ENCODE assay signal across 8 mouse cellular contexts in the genomic region with DNA sequence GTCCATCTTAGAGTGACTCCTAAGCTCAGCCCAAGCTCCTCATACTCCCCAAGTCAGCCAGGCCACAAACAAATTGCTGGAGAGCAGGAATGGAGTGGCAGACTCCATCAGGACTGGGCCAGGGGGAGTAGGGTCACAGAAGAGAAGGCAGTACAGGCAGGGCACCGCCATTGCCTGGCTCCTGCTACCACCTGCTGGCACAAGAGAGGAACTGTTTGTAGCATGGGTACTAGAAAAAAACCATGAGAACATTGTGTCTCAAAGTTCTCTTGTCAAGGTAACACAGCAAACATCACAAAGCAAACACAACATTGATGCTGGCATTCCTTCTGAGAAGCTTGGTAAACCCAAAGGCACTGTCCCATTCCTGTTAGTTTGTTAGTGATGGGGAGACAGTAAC. TPM values are rescaled to one million over a fixed set of nuclear protein-coding genes. Genes with fewer than 3 reads are reported as not detected.
DNase-seq lines count a peak whose midpoint lies in the region; ATAC-seq and TF ChIP-seq lines count a peak whose summit lies in the region.

No protein-coding gene starts in this region.

- H3K9ac ChIP-seq in forebrain, embryonic 13.5 days, result no peak overlapping the region
- H3K9ac ChIP-seq in kidney, embryonic 14.5 days (ENCODE audit: low read depth, low read length), result no peak overlapping the region

- TF ChIP-seq CTCF in bone marrow macrophage, adult 2 months (IDR thresholded peaks at IDR 0.05; ENCODE audit: low read depth, low read length), result peak; percentile 76

- no peak overlapping the region for H3K4me2 ChIP-seq in forebrain, embryonic 13.5 days
- H3K4me2 ChIP-seq in kidney, embryonic 14.5 days (replicated peaks; ENCODE audit: low read depth, low read length), result no peak overlapping the region

- H3K27ac ChIP-seq in bone marrow macrophage, adult 2 months (ENCODE audit: insufficient read depth, low read depth, low read length), result no peak overlapping the region
- H3K27ac ChIP-seq in forebrain, embryonic 13.5 days, result no peak overlapping the region
- H3K27ac ChIP-seq in kidney, embryonic 14.5 days (ENCODE audit: low read depth, low read length), result no peak overlapping the region

- H3K27me3 ChIP-seq in forebrain, embryonic 13.5 days, result no peaks in the 10 kb centered on the region
- H3K27me3 ChIP-seq in kidney, embryonic 14.5 days (ENCODE audit: control insufficient read depth, insufficient read depth, low read length), result no peaks in the 10 kb centered on the region

- no peaks in the 10 kb centered on the region for H3K9me3 ChIP-seq in forebrain, embryonic 13.5 days (replicated peaks)
- no peaks in the 10 kb centered on the region for H3K9me3 ChIP-seq in kidney, embryonic 14.5 days (ENCODE audit: control insufficient read depth, low read length)

- no peak overlapping the region for H3K4me3 ChIP-seq in bone marrow macrophage, adult 2 months (ENCODE audit: insufficient read depth, low read length)
- H3K4me3 ChIP-seq in forebrain, embryonic 13.5 days, result no peak overlapping the region
- H3K4me3 ChIP-seq in kidney, embryonic 14.5 days (ENCODE audit: low read length), result no peak overlapping the region

- peak; percentile 78; the same call in 1 of the 2 replicates for ATAC-seq in forebrain, embryonic 13.5 days
- peak; percentile 82 for ATAC-seq in kidney, embryonic 14.5 days (ENCODE audit: low FRiP score, low TSS enrichment)

- no peaks in the 10 kb centered on the region for H3K36me3 ChIP-seq in forebrain, embryonic 13.5 days (ENCODE audit: poor library complexity, severe bottlenecking)
- no peaks in the 10 kb centered on the region for H3K36me3 ChIP-seq in kidney, embryonic 14.5 days (ENCODE audit: control insufficient read depth, insufficient read depth, low read length)

- peaks cover 2% of the 10 kb centered on the region for H3K4me1 ChIP-seq in bone marrow macrophage, adult 2 months (ENCODE audit: control insufficient read depth, insufficient read depth, low read length)
- H3K4me1 ChIP-seq in forebrain, embryonic 13.5 days, result no peaks in the 10 kb centered on the region
- no peaks in the 10 kb centered on the region for H3K4me1 ChIP-seq in kidney, embryonic 14.5 days (ENCODE audit: control insufficient read depth, insufficient read depth, low read length)

- TF ChIP-seq POLR2A in bone marrow macrophage, adult 2 months (IDR thresholded peaks at IDR 0.05; ENCODE audit: borderline replicate concordance, low read depth, low read length), result no peak

- WGBS in forebrain, embryonic 13.5 days, result 12% methylated on average over 1 of the region's 1 CpGs
- WGBS in kidney, embryonic 14.5 days, result 9% methylated on average over 1 of the region's 1 CpGs

- peak; percentile 19 for DNase-seq in right cerebral cortex, postnatal 14 days
- no peak for DNase-seq in right cerebral cortex, postnatal 4 days
- DNase-seq in lung, postnatal 14 days, result peak; percentile 56
- DNase-seq in retina, postnatal 7 days (ENCODE audit: low read depth, low spot score), result peak; percentile 41
- no peak for DNase-seq in testis, postnatal 14 days (ENCODE audit: low spot score)

RNA-seq across cellular contexts. Expression of a gene that starts 20.0 kb away (rescaled TPM):
- 18.7 and 26.0 TPM in 2 replicates for polyA plus RNA-seq in bone marrow macrophage, adult 2 months (2012; ENCODE audit: insufficient read depth, insufficient read length, missing spikeins)
- 22.3 and 25.7 TPM in 2 replicates for polyA plus RNA-seq in forebrain, embryonic 13.5 days (2015; fragmentation: Nextera tagmentation; extraction: Ambion mirVana)
- 13.9 and 21.5 TPM in 2 replicates for polyA plus RNA-seq in kidney, embryonic 14.5 days (2014; fragmentation: Nextera tagmentation; extraction: Ambion mirVana)

RNA-seq across cellular contexts. Expression of a gene that starts 20.2 kb away (rescaled TPM):
- 2.0 and 2.7 TPM in 2 replicates for polyA plus RNA-seq in bone marrow macrophage, adult 2 months (2012; ENCODE audit: insufficient read depth, insufficient read length, missing spikeins)
- polyA plus RNA-seq in forebrain, embryonic 13.5 days (2015; fragmentation: Nextera tagmentation; extraction: Ambion mirVana), result 24.6 and 27.8 TPM in 2 replicates
- 3.2 and 6.1 TPM in 2 replicates for polyA plus RNA-seq in kidney, embryonic 14.5 days (2014; fragmentation: Nextera tagmentation; extraction: Ambion mirVana)

Comparison
In these comparisons a context has a peak if more than half of its experiments do, and no peak if none do; other contexts are left out.
1. DNase-seq: peak in right cerebral cortex, postnatal 14 days (single experiment), lung, postnatal 14 days (single experiment) and retina, postnatal 7 days (single experiment); none in right cerebral cortex, postnatal 4 days (single experiment) and testis, postnatal 14 days (single experiment).